Mouse (Mus musculus): ENCODE data around the gene Frmd5.

DNA sequence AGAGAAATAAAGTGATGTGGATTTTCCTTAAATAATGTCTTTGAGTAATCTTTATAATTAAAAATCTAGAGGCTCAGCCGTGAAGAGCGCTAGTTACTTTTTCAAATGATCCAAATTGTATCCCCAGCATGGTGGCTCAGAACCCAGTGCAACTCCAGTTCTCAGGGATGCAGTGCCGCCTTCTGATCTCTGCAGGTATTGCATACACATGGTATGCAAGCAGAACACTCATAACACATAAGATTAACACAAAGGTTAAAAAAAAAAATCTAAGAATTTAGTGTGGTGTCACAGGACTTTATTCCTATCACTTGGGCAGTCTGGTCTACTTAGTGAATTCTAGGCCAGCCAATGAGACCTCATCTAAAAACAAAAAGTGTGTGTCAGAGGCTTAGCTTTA, 262.1 kb downstream of the Frmd5 start:
- no peak for TF ChIP-seq POLR2A (IDR thresholded peaks at IDR 0.05; ENCODE audit: low read depth, low read length)
- no peak for TF ChIP-seq CTCF (IDR thresholded peaks at IDR 0.05; ENCODE audit: extremely low read depth, insufficient read length, insufficient replicate concordance, low read depth, low read length)
